Mouse (Mus musculus) liver, adult 2 months (tissue): Measurements from ENCODE around the gene Gpc6.

ENCODE experiments used
- CTCF ChIP-seq: fragments of 200-500 bp; IDR thresholded peaks from 2 replicates; pipeline ENCODE4 v1.5.1; 2011; ENCODE audit warnings: low read depth, low read length, control low read depth
- POLR2A ChIP-seq: fragments of 200-500 bp; IDR thresholded peaks from 2 replicates; pipeline ENCODE4 v1.6.1; 2011; ENCODE audit warnings: low read length, control low read depth; ENCODE audit not compliant: insufficient read depth; ENCODE audit errors: extremely low read depth

DNA sequence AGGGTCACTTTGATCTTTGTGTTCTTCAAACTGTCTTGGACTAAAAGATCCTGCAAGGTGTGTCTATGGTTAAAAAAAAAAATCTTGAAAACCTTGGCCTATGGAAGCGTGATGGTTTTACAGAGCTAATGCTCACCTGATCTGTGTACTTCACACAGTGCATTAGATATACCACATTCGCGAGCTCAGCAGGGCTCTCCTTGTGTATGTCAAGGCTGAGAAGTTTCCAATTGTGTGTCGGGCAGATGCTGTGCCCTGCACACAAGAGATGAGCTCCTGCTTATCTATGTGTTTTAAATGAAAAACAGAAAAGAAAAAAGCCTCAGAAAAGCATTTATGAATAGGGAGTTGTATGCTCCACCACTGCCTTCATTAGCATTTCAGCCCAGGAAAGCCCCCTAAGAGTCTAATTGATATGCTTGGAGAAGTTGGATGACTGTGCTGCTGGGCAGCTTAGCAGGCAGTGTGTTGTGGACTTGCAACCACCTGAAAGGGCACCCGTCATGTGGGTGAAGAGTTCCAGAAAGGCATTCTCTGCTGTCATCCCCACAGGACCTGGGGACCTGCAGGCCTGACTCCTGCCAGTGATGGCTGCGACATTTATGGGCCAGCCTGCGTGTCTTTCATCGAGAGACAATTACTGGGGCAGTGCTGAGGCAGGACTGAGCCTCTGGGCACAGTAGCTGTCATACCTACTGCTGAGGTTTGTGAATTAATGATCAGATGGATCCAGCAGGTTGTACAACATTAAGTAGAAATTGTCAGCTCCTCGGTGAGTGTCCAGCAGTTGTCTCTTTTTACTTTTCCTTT, 436.2 kb downstream of the Gpc6 start:
- TF ChIP-seq POLR2A (no peak), CTCF (no peak)
